8 mouse cellular contexts compared by ENCODE assay signal in the genomic region with DNA sequence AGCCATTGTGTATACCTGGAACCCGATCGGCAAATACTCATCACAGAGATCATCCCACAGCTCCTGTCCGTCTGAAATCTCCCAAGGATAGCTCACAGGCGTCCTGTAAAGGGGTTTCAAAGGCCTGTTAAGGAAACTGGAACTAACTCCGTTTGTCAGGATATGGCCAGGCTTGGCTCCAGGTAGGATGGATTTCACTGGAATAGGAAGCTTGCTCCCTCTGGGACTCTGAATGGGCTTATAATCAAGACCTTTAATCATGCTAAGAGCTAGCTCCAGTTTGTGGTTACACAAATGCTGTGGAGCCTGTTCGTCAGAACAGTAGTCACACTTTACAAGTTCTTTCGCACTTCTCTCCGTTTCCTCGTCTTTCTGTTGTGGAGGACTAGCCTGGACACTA.
A peak's percentile ranks its signal among the peaks of the same experiment; 100 is the strongest.
DNase-seq lines count a peak whose midpoint lies in the region; ATAC-seq and TF ChIP-seq lines count a peak whose summit lies in the region.

No protein-coding gene starts in this region.

- ATAC-seq in heart, embryonic 16.5 days (replicated peaks; ENCODE audit: extremely low read depth, insufficient read depth, low FRiP score), result no peak
- ATAC-seq in liver, postnatal 0 days, result no peak

- H3K9me3 ChIP-seq in heart, embryonic 16.5 days (replicated peaks; ENCODE audit: control insufficient read depth, low read length), result no peaks in the 10 kb centered on the region
- no peaks in the 10 kb centered on the region for H3K9me3 ChIP-seq in liver, postnatal 0 days (ENCODE audit: low read length)

- H3K9ac ChIP-seq in heart, embryonic 16.5 days (ENCODE audit: low read length), result peak overlapping the region; percentile 77; the same call in 1 of the 2 replicates
- no peak overlapping the region for H3K9ac ChIP-seq in liver, postnatal 0 days (replicated peaks)

- no peaks in the 10 kb centered on the region for H3K27me3 ChIP-seq in heart, embryonic 16.5 days (ENCODE audit: control insufficient read depth, insufficient read depth, low read length)
- 0 out of 2 replicates have a peak, but pooled peaks cover 6% of the 10 kb centered on the region for H3K27me3 ChIP-seq in liver, postnatal 0 days (ENCODE audit: insufficient read depth, low read length)

- peak overlapping the region; percentile 84 for H3K4me2 ChIP-seq in heart, embryonic 16.5 days (ENCODE audit: low read depth, low read length)
- H3K4me2 ChIP-seq in liver, postnatal 0 days (ENCODE audit: low read depth, low read length), result peak overlapping the region; percentile 90

- TF ChIP-seq EP300 in liver, postnatal 0 days (IDR thresholded peaks at IDR 0.05; ENCODE audit: low read depth), result no peak

- peaks cover 2% of the 10 kb centered on the region; the same call in 1 of the 2 replicates for H3K4me1 ChIP-seq in bone marrow, adult 2 months (ENCODE audit: control insufficient read depth, insufficient read depth, low read length)
- peaks cover 25% of the 10 kb centered on the region for H3K4me1 ChIP-seq in heart, embryonic 16.5 days (ENCODE audit: control insufficient read depth, insufficient read depth, low read length)
- H3K4me1 ChIP-seq in liver, postnatal 0 days (ENCODE audit: insufficient read depth), result peaks cover 7% of the 10 kb centered on the region; the same call in 1 of the 2 replicates

- peak overlapping the region; percentile 84 for H3K4me3 ChIP-seq in bone marrow, adult 2 months (replicated peaks; ENCODE audit: control insufficient read depth, low read depth, low read length)
- H3K4me3 ChIP-seq in heart, embryonic 16.5 days (ENCODE audit: low read length), result peak overlapping the region; percentile 72
- peak overlapping the region; percentile 81 for H3K4me3 ChIP-seq in liver, postnatal 0 days (ENCODE audit: low read depth, low read length)

- peak; percentile 49 for DNase-seq in kidney, adult 18-20 months
- DNase-seq in kidney, postnatal 14 days, result no peak
- DNase-seq in liver, postnatal 0 days, result no peak
- no peak for DNase-seq in right cerebral cortex, postnatal 4 days
- DNase-seq in thymus, postnatal 25 days, result no peak
- DNase-seq in frontal cortex, adult 2 months (ENCODE audit: extremely low spot score in 1 of 2, low spot score in 1 of 2), result no peak

- TF ChIP-seq CTCF in bone marrow, adult 2 months (IDR thresholded peaks at IDR 0.05; ENCODE audit: control insufficient read depth, insufficient read depth, low read length), result no peak
- TF ChIP-seq CTCF in liver, postnatal 0 days (IDR thresholded peaks at IDR 0.05; ENCODE audit: low read depth), result no peak

- no peak for TF ChIP-seq POLR2A in bone marrow, adult 2 months (IDR thresholded peaks at IDR 0.05; ENCODE audit: borderline replicate concordance, control insufficient read depth, low read depth, low read length)

- H3K27ac ChIP-seq in bone marrow, adult 2 months (ENCODE audit: control insufficient read depth, insufficient read depth, low read depth, low read length, poor library complexity), result no peak overlapping the region
- H3K27ac ChIP-seq in heart, embryonic 16.5 days (ENCODE audit: low read length), result no peak overlapping the region
- no peak overlapping the region for H3K27ac ChIP-seq in liver, postnatal 0 days (ENCODE audit: low read depth)

- H3K36me3 ChIP-seq in heart, embryonic 16.5 days (ENCODE audit: control insufficient read depth, insufficient read depth), result peaks cover 3% of the 10 kb centered on the region; the same call in 1 of the 2 replicates
- no peaks in the 10 kb centered on the region for H3K36me3 ChIP-seq in liver, postnatal 0 days (replicated peaks; ENCODE audit: insufficient read depth, low read length)

- 68% methylated on average over 9 of the region's 9 CpGs for WGBS in bone marrow, adult 2 months
- whole genome bisulfite sequencing in heart, embryonic 16.5 days, result 66% methylated on average over 9 of the region's 9 CpGs
- WGBS in liver, postnatal 0 days (ENCODE audit: insufficient replicate concordance), result 53% methylated on average over 9 of the region's 9 CpGs
